Mouse (Mus musculus) hindbrain, embryonic 15.5 days (tissue): ENCODE measurements around the gene Mapkapk2. TPM values are rescaled to one million over a fixed set of nuclear protein-coding genes. Genes with fewer than 3 reads are reported as not detected.
"Not testable (repeated sequence)": the region's sequence is repeated elsewhere in the genome, so short reads cannot be mapped to it uniquely, and the experiment has no call there.

Experiments used
- ATAC-seq: fragments of 200-750 bp; cut with Nextera tagmentation; 2 replicates; pipeline ENCODE4 v1.8.0; 2017; ENCODE audit warnings: low read depth, moderate number of reproducible peaks, moderate TSS enrichment; ENCODE audit not compliant: low FRiP score
- H3K27ac ChIP-seq: fragments of 300-500 bp; sonication (generic); replicated peaks from 2 replicates; pipeline ENCODE4 v1.5.1; 2015; ENCODE audit warnings: mild to moderate bottlenecking, inconsistent platforms
- H3K27me3 ChIP-seq: fragments of 300-500 bp; sonication (generic); 2 replicates; pipeline ENCODE4 v1.6.1; 2015; ENCODE audit warnings: control low read depth, inconsistent platforms
- H3K36me3 ChIP-seq: fragments of 300-500 bp; sonication (generic); 2 replicates; pipeline ENCODE4 v1.6.1; 2015; ENCODE audit warnings: control low read depth, inconsistent platforms
- H3K4me1 ChIP-seq: fragments of 300-500 bp; sonication (generic); replicated peaks from 2 replicates; pipeline ENCODE4 v1.6.1; 2015; ENCODE audit warnings: control low read depth, inconsistent platforms
- H3K4me2 ChIP-seq: fragments of 300-500 bp; sonication (generic); 2 replicates; pipeline ENCODE4 v1.6.1; 2015; ENCODE audit warnings: moderate library complexity, mild to moderate bottlenecking, inconsistent platforms
- H3K4me3 ChIP-seq: fragments of 300-500 bp; sonication (generic); 2 replicates; pipeline ENCODE4 v1.5.1; 2015; ENCODE audit warnings: mild to moderate bottlenecking, inconsistent platforms
- H3K9ac ChIP-seq: fragments of 300-500 bp; sonication (generic); 2 replicates; pipeline ENCODE4 v1.6.1; 2015; ENCODE audit warnings: inconsistent platforms
- H3K9me3 ChIP-seq: fragments of 300-500 bp; sonication (generic); 2 replicates; pipeline ENCODE4 v1.6.1; 2016; ENCODE audit warnings: control low read depth, inconsistent platforms
- WGBS: fragments of 180-500 bp; shearing (Covaris S2); methylation state at CpG from one replicate; pipeline ENCODE4 v1.1.7; 2015; 5-methylcytosine and 5-hydroxymethylcytosine counted together
- polyA plus RNA-seq: library from polyadenylated mRNA; unstranded; fragments of >200 nt; fragmentation: Nextera tagmentation; extraction: Ambion mirVana; gene quantifications from 2 replicates; pipeline ENCODE4 v1.2.1, GENCODE M21; 2015

The Mapkapk2 gene
- polyA plus RNA-seq, 1 experiment from 2014 or later = 20.0 TPM

DNA sequence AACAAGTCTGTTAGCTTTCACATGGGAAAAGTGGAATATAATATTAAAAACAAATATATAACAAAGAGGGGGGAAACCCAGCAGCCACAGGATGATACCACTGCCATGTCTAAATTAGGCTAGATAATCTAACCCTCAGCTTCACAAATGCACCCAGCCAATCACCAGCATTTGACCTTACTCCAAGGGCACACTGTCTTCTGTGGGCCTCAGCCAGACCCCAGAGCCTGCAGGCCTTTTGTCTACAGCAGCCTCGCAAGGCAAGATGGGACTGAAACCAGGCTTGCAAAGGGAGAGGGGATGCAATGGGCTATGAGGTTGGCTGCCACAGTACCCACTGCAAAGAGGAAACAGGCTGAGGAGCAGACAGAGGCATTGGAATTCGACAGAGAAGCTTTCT, 55.4 kb downstream of the Mapkapk2 start:
- H3K9ac ChIP-seq = no peak overlapping the region
- no peaks in the 10 kb centered on the region for H3K4me1 ChIP-seq
- H3K4me2 ChIP-seq = no peak overlapping the region
- H3K27ac ChIP-seq = no peak overlapping the region
- H3K4me3 ChIP-seq = no peak overlapping the region
- WGBS = 62% methylated on average over 2 of the region's 2 CpGs
- H3K27me3 ChIP-seq = no peaks in the 10 kb centered on the region
- ATAC-seq = no peak
- no peaks in the 10 kb centered on the region for H3K9me3 ChIP-seq
- no peaks in the 10 kb centered on the region for H3K36me3 ChIP-seq

DNA sequence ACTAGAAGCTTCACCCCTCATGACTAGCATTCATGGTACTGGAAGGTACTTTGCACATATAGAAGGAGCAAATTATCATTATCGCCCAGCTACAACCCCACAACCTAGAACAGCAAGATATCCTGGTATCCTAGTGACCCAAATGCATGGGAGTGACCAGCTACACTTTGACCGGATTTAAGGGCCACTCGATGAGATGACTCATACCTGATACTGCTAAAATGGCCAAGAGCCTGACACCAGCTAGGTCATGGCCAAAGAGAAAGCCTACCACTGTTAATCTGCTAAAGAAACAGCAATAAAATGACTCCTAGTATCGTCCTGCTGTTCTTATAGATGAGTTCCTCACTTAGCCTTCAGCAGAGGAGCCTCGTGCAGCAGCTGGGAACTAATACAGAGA, 58.1 kb downstream of the Mapkapk2 start:
- WGBS = 94% methylated on average over 5 of the region's 5 CpGs
- ATAC-seq = no peak
- no peak overlapping the region for H3K9ac ChIP-seq
- H3K4me2 ChIP-seq = no peak overlapping the region
- no peak overlapping the region for H3K4me3 ChIP-seq
- no peaks in the 10 kb centered on the region for H3K4me1 ChIP-seq
- no peak overlapping the region for H3K27ac ChIP-seq
- H3K36me3 ChIP-seq = no peaks in the 10 kb centered on the region
- no peaks in the 10 kb centered on the region for H3K9me3 ChIP-seq
- no peaks in the 10 kb centered on the region for H3K27me3 ChIP-seq

DNA sequence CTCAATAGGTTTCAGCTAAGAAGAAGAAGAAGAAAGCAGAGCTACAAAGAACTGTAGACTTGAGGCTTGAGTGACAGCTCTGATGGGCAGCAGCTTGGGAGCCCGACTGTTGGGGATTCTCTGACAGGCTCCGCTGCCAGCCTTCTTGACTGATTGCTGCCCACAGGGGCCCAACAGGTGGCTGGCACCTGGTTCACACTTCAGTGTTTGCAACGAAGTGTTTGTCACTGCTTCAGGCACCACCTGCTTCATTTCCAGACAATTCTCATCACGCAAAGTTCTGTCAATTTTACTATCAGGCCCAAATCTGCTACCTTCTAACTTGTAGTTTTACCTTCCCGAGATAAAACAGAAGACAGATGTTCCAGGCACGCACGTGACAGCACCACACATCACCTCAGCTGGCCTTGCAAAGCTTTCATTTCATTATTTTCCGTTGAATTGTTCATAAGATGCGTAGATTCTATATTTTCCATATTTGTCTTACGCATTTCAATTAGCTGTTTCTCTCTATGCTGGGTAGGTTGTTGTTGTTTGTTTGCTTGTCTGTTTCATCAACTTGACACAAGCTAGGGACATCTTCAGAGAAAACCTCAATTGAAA, 59.1 kb downstream of the Mapkapk2 start:
- Histone ChIP-seq H3K27ac (no peak overlapping the region), H3K9me3 (no peaks in the 10 kb centered on the region), H3K4me2 (no peak overlapping the region), H3K4me1 (no peaks in the 10 kb centered on the region), H3K27me3 (no peaks in the 10 kb centered on the region), H3K9ac (no peak overlapping the region), H3K36me3 (no peaks in the 10 kb centered on the region), H3K4me3 (no peak overlapping the region)
- 89% methylated on average over 10 of the region's 10 CpGs for WGBS
- no peak for ATAC-seq

DNA sequence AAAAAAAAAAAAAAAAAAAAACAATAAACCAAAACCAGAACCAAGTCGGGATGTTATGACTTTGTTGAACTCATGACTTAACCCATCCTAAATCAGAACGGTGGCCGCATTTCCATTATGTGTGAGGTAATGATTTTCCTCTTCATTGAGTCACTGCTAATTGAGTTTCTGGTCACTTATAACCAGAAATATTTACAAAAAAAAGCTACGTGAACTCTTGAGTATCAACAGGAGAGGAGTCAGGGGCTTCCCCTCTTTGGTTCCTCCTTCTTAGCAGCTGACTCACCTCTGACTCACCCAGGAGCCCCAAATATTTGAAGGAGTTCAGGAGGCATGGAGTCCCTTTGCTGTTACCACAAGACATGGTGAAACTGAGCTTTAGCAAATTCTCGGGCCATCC, 59.6 kb downstream of the Mapkapk2 start:
- H3K4me2 ChIP-seq = no peak overlapping the region
- no peaks in the 10 kb centered on the region for H3K36me3 ChIP-seq
- WGBS = 99% methylated on average over 5 of the region's 5 CpGs
- no peak overlapping the region for H3K27ac ChIP-seq
- H3K27me3 ChIP-seq = no peaks in the 10 kb centered on the region
- ATAC-seq = no peak
- no peaks in the 10 kb centered on the region for H3K9me3 ChIP-seq
- H3K9ac ChIP-seq = no peak overlapping the region
- no peak overlapping the region for H3K4me3 ChIP-seq
- no peaks in the 10 kb centered on the region for H3K4me1 ChIP-seq

DNA sequence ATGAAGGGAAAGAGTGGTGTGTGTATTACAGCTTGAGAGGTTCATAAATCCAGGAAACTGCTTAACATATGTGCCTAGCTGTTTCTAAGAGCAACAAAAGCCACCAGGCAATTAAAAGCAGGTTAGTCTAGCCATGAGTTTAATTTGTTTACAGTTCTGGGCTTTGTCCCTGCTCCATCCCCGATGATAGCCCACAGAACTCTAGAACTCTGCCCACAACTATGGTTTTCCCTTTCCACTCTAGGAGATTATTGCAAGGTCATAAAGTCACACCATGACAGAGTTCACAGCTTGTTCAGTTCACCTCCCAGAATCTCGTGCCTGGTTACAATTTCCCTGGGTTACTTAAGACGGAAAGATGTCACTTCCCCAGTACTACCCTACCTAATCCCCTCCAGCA, 66.4 kb downstream of the Mapkapk2 start:
- Histone ChIP-seq H3K9me3 (no peaks in the 10 kb centered on the region), H3K4me2 (no peak overlapping the region), H3K9ac (no peak overlapping the region), H3K36me3 (no peaks in the 10 kb centered on the region), H3K27me3 (no peaks in the 10 kb centered on the region), H3K4me1 (no peaks in the 10 kb centered on the region), H3K27ac (no peak overlapping the region), H3K4me3 (no peak overlapping the region)
- no peak for ATAC-seq
- 61% methylated on average over 3 of the region's 3 CpGs for WGBS

DNA sequence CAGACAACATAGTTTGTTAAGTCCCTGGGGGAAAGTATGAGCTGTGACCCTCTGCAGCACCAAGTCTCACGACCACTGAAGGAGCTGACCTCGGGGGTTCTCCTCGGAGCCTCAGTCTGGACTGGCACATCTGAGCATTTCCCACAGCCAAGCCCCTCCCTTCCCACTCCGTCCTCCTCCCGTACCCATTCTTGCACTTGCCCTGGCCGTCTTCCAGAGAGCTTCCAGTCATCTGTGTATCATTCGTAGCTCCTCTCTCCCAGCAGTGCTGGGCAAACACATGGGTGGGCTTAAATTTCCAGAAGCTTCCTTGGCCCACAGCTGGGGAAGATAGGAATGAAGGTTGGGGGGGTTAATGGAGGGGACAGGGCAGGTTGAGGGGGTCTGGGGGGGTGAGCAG, 67.4 kb downstream of the Mapkapk2 start:
- WGBS = 45% methylated on average over 7 of the region's 7 CpGs
- no peaks in the 10 kb centered on the region for H3K4me1 ChIP-seq

DNA sequence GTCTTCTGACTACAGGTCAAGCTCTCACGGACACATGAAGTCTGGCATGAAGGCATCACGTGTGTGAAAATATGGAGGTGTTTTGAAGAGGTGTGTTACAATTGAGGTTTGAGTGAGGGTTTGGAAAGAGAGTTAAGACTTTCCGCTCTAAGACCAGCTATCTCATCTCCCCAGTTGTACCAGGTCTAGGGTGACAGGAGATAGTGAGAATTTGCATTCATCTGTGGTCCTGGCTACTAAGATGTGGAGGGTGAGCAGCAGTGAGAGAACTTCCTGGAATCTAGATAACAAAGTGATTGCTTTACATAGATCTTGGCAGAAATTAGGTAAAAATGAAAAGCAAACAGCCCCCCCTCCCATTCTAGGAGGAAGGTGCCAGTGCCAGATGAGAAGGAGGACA, 68.4 kb downstream of the Mapkapk2 start:
- Histone ChIP-seq H3K4me3 (no peak overlapping the region), H3K9ac (no peak overlapping the region), H3K27ac (no peak overlapping the region), H3K4me1 (no peaks in the 10 kb centered on the region), H3K27me3 (no peaks in the 10 kb centered on the region), H3K9me3 (no peaks in the 10 kb centered on the region), H3K4me2 (no peak overlapping the region), H3K36me3 (no peaks in the 10 kb centered on the region)
- 92% methylated on average over 3 of the region's 3 CpGs for WGBS
- no peak for ATAC-seq

More for the DNA sequence above, 67.4 kb downstream of the Mapkapk2 start:
- H3K9me3 ChIP-seq = no peaks in the 10 kb centered on the region
- H3K4me2 ChIP-seq = no peak overlapping the region
- H3K36me3 ChIP-seq = no peaks in the 10 kb centered on the region
- no peak for ATAC-seq
- no peak overlapping the region for H3K27ac ChIP-seq
- H3K4me3 ChIP-seq = no peak overlapping the region
- no peaks in the 10 kb centered on the region for H3K27me3 ChIP-seq
- H3K9ac ChIP-seq = no peak overlapping the region

DNA sequence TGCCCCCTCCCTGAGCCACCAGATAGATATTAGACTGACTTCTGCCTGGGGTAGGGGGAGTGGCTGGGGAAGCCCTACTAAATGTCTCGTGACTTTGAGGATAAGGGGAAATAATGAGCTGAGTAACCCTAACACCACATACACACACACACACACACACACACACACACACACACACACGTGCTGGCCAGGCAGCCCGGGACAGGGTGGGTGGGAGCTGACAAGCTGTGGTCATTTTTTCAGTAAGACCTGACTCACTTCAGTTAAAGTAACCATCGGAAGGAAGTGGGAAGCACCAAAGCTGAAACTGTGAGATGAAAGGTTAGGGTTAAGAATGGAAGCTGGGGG, 71.8 kb downstream of the Mapkapk2 start:
- no peak overlapping the region for H3K9ac ChIP-seq
- no peaks in the 10 kb centered on the region for H3K4me1 ChIP-seq
- H3K4me3 ChIP-seq = no peak overlapping the region
- ATAC-seq = no peak
- H3K4me2 ChIP-seq = no peak overlapping the region
- 94% methylated on average over 4 of the region's 4 CpGs for WGBS
- H3K9me3 ChIP-seq = no peaks in the 10 kb centered on the region
- H3K27me3 ChIP-seq = no peaks in the 10 kb centered on the region
- no peaks in the 10 kb centered on the region for H3K36me3 ChIP-seq
- H3K27ac ChIP-seq = no peak overlapping the region

DNA sequence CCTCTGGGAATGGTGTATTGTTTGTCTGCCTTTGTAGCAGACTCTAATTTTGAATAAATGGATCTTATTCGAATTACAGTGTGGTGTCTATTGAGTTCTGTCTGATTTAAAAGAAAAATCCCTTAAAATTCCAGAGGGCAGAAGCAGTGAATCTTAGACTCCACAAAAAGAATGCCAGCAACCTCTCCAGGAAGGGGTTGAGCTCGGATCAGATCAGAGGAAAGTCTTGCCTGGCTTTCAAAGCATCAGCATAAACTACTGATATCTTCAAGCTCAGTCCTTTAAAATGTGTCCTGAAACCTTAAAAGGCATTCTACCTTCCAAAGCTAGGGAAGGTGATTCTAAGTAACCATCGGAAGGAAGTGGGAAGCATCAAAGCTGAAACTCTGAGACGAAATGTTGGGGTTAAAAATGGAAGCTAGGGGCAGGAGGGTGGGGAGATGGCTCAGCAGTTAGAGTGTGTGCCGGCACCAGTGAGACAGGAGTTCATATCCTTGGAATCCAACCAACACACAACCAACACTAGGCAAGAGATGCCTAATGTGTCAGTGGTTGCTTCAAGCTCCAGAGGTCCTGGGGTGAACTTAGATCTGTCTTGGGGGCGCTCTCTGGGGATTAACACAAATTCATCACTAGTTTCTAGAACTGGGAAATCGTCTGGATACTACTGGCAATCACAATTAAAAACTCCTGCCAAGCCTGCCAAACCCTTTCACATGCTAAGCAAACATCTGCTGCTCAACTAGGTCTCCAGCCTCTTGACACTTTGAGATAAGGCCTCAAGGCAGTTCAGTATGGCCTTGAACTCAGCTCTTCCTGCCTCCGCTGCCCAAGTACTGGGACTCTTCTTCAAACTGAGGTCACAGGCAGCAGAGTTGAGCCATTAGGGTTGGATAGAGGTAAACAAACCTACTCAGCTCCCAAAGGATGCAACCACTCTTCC, 72.5 kb downstream of the Mapkapk2 start:
- no peaks in the 10 kb centered on the region for H3K27me3 ChIP-seq
- H3K4me3 ChIP-seq = no peak overlapping the region
- no peak overlapping the region for H3K4me2 ChIP-seq
- WGBS = 81% methylated on average over 8 of the region's 8 CpGs
- no peaks in the 10 kb centered on the region for H3K4me1 ChIP-seq
- ATAC-seq = no peak
- H3K9ac ChIP-seq = no peak overlapping the region
- no peaks in the 10 kb centered on the region for H3K36me3 ChIP-seq
- H3K9me3 ChIP-seq = no peaks in the 10 kb centered on the region
- H3K27ac ChIP-seq = no peak overlapping the region

DNA sequence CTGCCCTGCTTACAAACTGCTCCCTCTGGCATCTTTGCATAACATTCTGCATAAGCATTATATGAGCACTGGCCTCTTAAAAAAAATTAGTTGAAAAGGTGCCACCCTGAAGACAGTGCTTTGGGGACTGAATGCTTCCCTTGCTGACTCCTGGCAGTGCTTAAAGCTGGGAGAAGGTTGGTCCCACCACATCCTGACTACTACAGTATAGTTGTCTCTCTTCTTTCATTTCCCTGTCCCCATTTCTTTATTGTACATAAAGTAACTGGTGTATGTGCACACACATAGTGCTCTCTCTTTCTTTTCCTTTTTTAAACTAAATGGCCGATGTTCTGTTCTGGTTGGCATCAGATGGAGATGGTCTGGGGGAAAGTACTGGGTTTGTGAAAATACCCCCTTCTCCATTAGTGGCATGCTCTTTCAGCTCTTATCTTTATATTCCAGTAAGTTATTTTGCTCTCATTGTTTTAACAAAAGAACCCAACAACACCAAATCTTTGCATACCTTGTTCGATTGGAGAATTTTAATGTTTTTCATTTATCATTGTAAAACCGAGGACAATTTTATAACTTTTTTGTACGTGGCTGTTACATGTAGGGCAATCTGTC, 74.3 kb downstream of the Mapkapk2 start:
- H3K4me2 ChIP-seq, H3K36me3 ChIP-seq, H3K27me3 ChIP-seq, H3K4me1 ChIP-seq, ATAC-seq, H3K9ac ChIP-seq, H3K4me3 ChIP-seq, H3K27ac ChIP-seq, H3K9me3 ChIP-seq: not testable (repeated sequence)
- WGBS = 86% methylated on average over 4 of the region's 4 CpGs

DNA sequence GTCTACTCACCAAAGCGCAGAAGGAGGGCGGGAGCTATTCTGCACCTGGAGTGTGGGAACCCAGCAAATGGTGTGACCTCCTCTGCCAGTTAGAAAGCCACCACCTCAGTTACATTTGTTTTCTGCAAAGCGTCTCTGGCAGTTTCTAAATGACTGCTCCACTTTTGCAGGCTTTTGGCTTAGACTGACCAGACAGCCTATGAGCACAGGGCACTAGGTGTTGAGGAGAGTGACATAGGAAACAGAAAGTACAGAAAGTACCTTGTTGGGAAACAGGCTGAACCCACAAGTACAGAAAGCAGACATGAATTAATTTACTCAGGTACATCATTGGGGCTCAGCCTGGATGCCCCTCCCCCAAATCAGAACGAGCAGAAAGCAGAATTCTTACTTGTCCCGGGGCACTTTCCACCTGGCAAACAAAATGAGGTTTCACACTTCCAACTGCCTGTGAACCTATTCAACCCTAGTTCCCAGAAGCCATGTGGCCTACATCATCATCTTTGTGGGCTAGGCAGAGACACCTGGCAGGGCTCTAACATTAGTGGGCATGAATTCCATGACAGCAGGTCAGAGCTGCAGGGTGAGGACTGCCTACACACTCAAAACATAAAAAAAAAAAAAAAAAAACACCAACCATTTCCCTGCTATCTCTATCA, 74.9 kb downstream of the Mapkapk2 start:
- Histone ChIP-seq H3K27ac (no peak overlapping the region), H3K27me3 (no peaks in the 10 kb centered on the region), H3K4me2 (no peak overlapping the region), H3K9ac (no peak overlapping the region), H3K4me3 (no peak overlapping the region), H3K9me3 (no peaks in the 10 kb centered on the region), H3K36me3 (no peaks in the 10 kb centered on the region), H3K4me1 (no peaks in the 10 kb centered on the region)
- no peak for ATAC-seq
- WGBS = 78% methylated on average over 5 of the region's 5 CpGs
